Mouse (Mus musculus): ENCODE measurements around the gene Cpsf4l. TPM values are rescaled to one million over a fixed set of nuclear protein-coding genes. Genes with fewer than 3 reads are reported as not detected.

The Cpsf4l gene
- polyA plus RNA-seq, 1 experiment from 2014 or later = 0.52 TPM

DNA sequence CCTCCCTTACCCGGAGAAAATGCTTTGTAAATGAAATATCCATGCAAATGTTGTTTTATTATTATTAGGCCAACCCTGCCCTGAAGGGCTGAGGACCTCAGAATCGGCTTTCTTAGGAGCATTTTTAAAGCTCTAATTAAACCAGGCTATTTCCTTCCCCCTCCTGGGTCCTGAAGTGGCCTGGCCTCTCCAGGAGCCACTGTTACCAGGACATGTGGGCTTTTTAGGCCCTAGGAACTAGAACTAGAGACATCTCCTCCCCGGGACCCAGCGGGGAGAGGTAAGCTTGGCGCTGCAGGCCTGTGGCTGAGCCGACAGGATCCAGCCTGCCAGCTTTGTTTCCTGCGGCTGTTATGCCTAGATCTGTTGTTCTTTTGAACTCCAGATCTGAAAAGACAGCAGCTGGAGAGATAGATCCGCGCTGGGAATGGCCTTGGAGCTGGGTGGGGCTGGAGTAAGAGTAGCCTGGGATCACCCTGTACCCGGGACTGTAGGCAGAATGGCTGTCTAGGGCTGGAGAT lies 500 bp upstream of the Cpsf4l start:
- under 1% methylated on average over 10 of the region's 10 CpGs for WGBS
- H3K4me3 ChIP-seq = no peak overlapping the region
- no peaks in the 10 kb centered on the region for H3K9me3 ChIP-seq
- H3K9ac ChIP-seq = peak overlapping the region; percentile 56; the same call in 1 of the 2 replicates
- H3K27ac ChIP-seq = peak overlapping the region; percentile 73
- peak overlapping the region; percentile 13 for H3K4me2 ChIP-seq
- ATAC-seq (ENCODE audit: low FRiP score) = peak; percentile 30; the same call in 1 of the 2 replicates
- peaks cover 13% of the 10 kb centered on the region for H3K36me3 ChIP-seq
- H3K27me3 ChIP-seq = peaks cover 30% of the 10 kb centered on the region
- peaks cover 25% of the 10 kb centered on the region for H3K4me1 ChIP-seq (replicated peaks)

DNA sequence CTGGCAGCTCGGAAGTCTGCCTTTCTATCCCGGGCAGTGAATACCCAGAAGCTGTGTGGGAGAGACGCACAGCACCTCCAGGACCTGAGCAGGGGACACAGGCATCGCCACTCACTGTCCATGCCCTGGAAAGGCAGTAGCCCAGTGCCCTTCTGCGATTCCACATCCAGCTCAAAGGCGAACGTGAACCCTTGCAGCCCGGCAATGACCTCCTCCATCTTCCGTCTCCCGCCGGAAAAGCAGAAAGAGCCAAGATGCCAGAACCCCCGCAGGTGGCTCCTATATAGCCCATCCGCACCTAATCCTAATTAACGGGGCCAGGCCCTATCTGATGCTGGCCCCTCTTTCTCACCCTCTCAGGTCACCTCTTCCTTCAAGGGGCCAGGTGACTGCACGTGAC lies 545 bp downstream of the Cpsf4l start:
- Histone ChIP-seq H3K4me1 (replicated peaks) (peaks cover 23% of the 10 kb centered on the region), H3K27me3 (peaks cover 28% of the 10 kb centered on the region), H3K4me3 (no peak overlapping the region), H3K9ac (peak overlapping the region; percentile 56; the same call in 1 of the 2 replicates), H3K36me3 (peaks cover 13% of the 10 kb centered on the region), H3K27ac (no peak overlapping the region), H3K9me3 (no peaks in the 10 kb centered on the region), H3K4me2 (no peak overlapping the region)
- 10% methylated on average over 15 of the region's 15 CpGs for WGBS
- ATAC-seq (ENCODE audit: low FRiP score) = no peak

DNA sequence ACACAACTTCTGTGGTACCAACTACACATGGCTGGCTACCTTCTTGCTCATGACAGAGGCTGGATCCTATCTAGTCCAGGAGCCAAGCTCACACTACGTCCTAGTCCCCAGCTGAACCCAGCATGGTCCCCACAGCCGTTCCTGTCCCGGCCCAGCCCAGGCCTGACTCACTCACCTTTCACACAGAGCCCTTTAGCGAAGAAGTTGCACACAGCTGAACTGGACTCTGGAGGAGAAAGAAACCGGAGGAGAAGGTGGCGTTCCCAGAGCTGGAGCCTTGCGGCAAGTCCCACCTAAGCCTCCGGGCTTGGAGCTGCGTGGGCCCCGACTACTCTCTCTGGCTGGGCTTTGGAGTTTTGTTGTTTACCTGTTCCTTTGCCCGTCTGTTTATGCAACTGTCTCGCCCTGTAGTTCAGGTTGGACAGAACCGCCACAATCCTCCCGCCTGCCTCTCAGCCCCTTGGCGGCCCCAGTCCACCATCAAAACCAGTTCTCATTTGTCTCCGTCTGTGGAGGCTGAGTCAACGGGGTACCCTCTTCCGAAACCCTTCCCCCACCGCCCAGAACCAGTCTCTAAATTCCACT lies 1.1 kb downstream of the Cpsf4l start:
- H3K27me3 ChIP-seq = peaks cover 28% of the 10 kb centered on the region
- H3K4me2 ChIP-seq = no peak overlapping the region
- no peak overlapping the region for H3K27ac ChIP-seq
- peaks cover 13% of the 10 kb centered on the region for H3K36me3 ChIP-seq
- 46% methylated on average over 19 of the region's 19 CpGs for WGBS
- no peak overlapping the region for H3K4me3 ChIP-seq
- ATAC-seq (ENCODE audit: low FRiP score) = no peak
- no peak overlapping the region for H3K9ac ChIP-seq
- H3K4me1 ChIP-seq (replicated peaks) = peaks cover 19% of the 10 kb centered on the region
- no peaks in the 10 kb centered on the region for H3K9me3 ChIP-seq

DNA sequence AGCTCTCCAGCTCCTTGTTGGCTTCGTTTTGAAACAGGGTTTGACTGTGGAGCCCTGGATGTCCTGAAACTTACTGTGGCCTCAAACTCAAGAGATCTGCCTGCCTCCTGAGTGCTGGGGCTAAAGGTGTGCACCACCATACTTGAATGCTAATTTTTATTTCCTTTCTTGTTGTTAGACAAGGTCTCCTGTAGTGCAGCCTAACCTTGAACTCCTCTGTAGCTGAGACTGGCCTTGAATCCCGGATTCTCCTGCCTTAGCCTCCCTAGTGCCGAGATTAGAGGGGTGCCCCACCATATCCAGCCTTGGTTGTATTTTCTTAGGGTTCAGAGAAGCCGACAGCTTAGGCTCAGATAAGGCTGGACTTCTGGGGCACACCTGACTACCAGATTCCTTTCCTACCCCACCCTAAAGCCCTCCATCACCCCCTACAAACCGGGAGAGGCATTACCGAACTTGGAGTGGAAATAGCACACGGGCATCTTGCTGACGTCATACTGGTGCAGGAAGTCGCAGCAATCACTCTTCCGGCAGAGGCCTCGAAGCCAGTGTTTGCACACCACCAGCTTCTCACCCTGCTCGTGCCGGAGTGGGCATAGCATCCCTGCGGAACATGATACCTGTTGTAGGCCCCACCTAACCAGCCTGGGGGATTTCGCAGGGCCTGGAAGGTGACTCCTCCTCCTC lies 3.7 kb downstream of the Cpsf4l start:
- Histone ChIP-seq H3K27ac (no peak overlapping the region), H3K9ac (no peak overlapping the region), H3K27me3 (peaks cover 25% of the 10 kb centered on the region), H3K4me1 (replicated peaks) (peaks cover 19% of the 10 kb centered on the region), H3K4me2 (no peak overlapping the region), H3K36me3 (peaks cover 13% of the 10 kb centered on the region), H3K9me3 (no peaks in the 10 kb centered on the region), H3K4me3 (no peak overlapping the region)
- ATAC-seq (ENCODE audit: low FRiP score) = no peak
- 91% methylated on average over 15 of the region's 15 CpGs for WGBS

DNA sequence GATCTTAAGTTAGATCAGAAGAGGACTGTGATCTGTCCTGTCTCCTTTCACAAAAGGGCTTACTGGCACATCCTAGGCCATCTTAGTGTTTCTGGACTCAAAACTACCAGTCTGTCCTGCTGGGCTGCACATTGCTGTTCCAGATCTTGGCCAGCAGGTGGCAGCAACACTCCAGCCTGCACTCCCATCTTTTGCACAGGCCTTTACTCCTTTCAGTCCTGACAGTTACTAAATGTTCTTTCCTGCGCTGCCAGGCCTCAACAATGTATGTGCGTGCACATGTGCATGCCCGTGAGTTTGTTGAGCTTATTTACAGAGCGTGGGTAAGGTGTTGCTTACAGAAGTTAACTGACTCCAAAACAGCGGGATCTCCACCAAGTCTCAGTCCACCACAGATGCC lies 6.1 kb downstream of the Cpsf4l start:
- H3K4me1 ChIP-seq (replicated peaks) = no peaks in the 10 kb centered on the region
- no peaks in the 10 kb centered on the region for H3K9me3 ChIP-seq
- H3K27ac ChIP-seq = no peak overlapping the region
- peaks cover 14% of the 10 kb centered on the region for H3K27me3 ChIP-seq
- no peak overlapping the region for H3K9ac ChIP-seq
- ATAC-seq (ENCODE audit: low FRiP score) = peak; percentile 55; the same call in 1 of the 2 replicates
- no peak overlapping the region for H3K4me2 ChIP-seq
- WGBS = 35% methylated on average over 5 of the region's 5 CpGs
- peaks cover 27% of the 10 kb centered on the region for H3K36me3 ChIP-seq
- H3K4me3 ChIP-seq = no peak overlapping the region

DNA sequence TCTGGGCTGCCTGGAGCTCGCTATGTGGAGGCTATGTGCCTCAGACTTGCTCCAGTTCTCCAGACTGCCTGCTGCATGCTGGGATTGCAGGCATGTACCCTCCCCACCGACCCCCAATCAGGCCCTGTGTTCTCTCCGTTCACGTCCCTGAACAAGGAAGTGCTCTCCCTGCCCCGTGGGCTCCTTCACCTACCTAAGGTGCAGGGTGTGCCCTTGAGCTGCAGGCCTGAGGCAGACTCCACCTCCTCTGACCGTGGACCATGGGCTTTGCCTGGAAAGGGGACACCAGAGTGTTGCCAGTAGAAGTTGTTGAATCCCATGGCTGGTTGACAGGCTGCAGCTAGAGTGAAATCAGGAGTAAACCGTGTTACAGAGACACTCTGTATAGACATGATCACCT lies 10.2 kb downstream of the Cpsf4l start:
- WGBS = 90% methylated on average over 7 of the region's 7 CpGs

DNA sequence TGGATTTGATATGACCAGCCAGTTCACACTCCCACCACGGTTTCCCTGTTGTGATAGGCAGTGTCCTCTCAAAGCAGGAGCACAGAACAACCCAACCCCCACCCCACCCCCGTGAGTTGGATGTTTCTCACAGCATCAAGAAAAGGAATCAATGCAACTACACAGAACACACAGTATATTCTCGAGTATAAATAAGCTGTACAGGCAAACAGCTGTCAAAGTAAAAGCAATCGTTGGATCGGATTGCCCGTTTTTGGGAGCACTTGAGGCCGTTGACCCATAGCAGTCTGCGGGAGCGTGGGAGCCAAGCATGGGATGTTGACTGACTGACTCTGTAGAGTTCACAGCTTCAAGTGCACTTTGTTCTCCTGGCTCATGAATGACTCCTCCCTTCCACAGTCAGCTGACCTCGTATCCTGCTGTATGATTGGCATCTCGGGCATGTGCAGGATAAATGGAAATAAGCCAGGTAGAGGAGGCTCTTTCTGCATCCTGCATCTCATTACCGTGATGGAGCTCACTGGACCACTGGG lies 11.7 kb downstream of the Cpsf4l start:
- Histone ChIP-seq H3K27me3 (no peaks in the 10 kb centered on the region), H3K36me3 (peaks cover 63% of the 10 kb centered on the region), H3K4me3 (no peak overlapping the region), H3K9ac (no peak overlapping the region), H3K27ac (no peak overlapping the region), H3K4me2 (no peak overlapping the region), H3K9me3 (0 out of 2 replicates have a peak, but pooled peaks cover 8% of the 10 kb centered on the region), H3K4me1 (replicated peaks) (no peaks in the 10 kb centered on the region)
- no peak for ATAC-seq (ENCODE audit: low FRiP score)
- WGBS = 83% methylated on average over 12 of the region's 12 CpGs

More for the DNA sequence above, 10.2 kb downstream of the Cpsf4l start:
- Histone ChIP-seq H3K27ac (no peak overlapping the region), H3K36me3 (peaks cover 47% of the 10 kb centered on the region), H3K9me3 (0 out of 2 replicates have a peak, but pooled peaks cover 8% of the 10 kb centered on the region), H3K4me1 (replicated peaks) (no peaks in the 10 kb centered on the region), H3K4me2 (no peak overlapping the region), H3K4me3 (no peak overlapping the region), H3K9ac (no peak overlapping the region; the same call in 1 of the 2 replicates), H3K27me3 (no peaks in the 10 kb centered on the region)
- ATAC-seq (ENCODE audit: low FRiP score) = no peak

DNA sequence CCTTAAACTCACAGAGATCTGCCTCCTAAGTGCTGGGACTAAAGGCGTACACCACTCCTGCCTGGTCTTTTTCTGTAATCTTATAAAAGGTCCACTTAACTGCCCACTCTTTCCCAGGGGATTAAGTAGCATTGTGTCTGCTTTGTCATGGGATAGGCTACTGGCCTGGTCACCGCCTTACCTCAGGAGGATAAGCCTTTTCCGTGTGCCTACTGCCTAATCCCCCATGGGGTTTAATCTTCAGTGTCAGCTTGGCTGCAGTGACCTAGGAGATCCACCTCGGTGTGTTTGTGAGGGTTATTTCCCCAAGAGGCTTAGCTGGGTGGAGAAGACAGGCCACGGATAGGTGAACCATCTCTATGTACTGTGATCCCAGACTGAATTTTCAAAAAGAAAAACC lies 12.2 kb downstream of the Cpsf4l start:
- H3K9ac ChIP-seq = no peak overlapping the region
- H3K27ac ChIP-seq = no peak overlapping the region
- no peak overlapping the region for H3K4me3 ChIP-seq
- 78% methylated on average over 5 of the region's 5 CpGs for WGBS
- H3K4me1 ChIP-seq (replicated peaks) = no peaks in the 10 kb centered on the region
- no peak for ATAC-seq (ENCODE audit: low FRiP score)
- peaks cover 68% of the 10 kb centered on the region for H3K36me3 ChIP-seq
- H3K27me3 ChIP-seq = no peaks in the 10 kb centered on the region
- 0 out of 2 replicates have a peak, but pooled peaks cover 8% of the 10 kb centered on the region for H3K9me3 ChIP-seq
- no peak overlapping the region for H3K4me2 ChIP-seq

DNA sequence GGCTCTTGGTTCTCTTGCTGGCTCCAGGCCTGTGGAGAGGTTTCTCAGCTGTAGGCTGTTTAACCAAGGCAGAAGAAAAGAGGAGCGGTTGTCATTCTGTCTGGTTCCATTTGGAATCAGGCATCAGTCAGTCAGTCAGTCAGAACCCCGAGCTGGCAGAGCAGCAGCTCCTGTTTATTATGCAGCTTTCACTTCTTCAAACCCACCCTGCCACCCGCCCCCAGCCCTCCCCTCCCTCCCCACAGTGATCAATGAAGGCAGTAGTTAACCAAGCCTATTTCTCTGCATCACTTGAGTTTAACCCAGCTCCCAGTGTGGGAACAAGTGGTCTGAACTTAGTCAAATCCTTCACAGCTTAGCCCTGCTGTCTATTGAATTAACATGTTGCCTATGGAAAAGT lies 18.0 kb downstream of the Cpsf4l start:
- WGBS = 68% methylated on average over 3 of the region's 3 CpGs
- Histone ChIP-seq H3K36me3 (peaks cover 90% of the 10 kb centered on the region), H3K27me3 (no peaks in the 10 kb centered on the region)

DNA sequence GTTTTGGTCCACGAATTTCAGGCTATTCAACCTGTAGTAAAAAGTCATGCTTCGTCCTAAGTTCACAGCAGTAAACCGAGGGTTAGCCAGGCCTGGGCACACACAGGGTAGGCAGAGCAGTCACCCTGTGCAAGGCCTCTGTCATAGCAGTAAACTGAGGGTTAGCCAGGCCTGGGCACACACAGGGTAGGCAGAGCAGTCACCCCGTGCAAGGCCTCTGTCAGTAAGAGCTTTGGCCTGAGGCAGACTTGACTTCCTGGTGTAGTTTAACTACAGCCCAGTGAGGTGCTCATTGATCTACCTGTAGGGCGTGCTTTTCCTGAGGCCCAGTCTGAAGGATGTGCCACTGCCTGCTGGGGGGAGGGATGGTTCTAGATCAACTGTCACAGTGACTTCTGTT lies 18.5 kb downstream of the Cpsf4l start:
- ATAC-seq (ENCODE audit: low FRiP score) = no peak
- H3K9ac ChIP-seq = no peak overlapping the region; the same call in 1 of the 2 replicates
- no peak overlapping the region for H3K27ac ChIP-seq
- 0 out of 2 replicates have a peak, but pooled peaks cover 8% of the 10 kb centered on the region for H3K9me3 ChIP-seq
- 95% methylated on average over 5 of the region's 5 CpGs for WGBS
- H3K4me3 ChIP-seq = no peak overlapping the region
- no peak overlapping the region for H3K4me2 ChIP-seq
- H3K4me1 ChIP-seq (replicated peaks) = peaks cover 11% of the 10 kb centered on the region
- peaks cover 84% of the 10 kb centered on the region for H3K36me3 ChIP-seq
- no peaks in the 10 kb centered on the region for H3K27me3 ChIP-seq

More for the DNA sequence above, 18.0 kb downstream of the Cpsf4l start:
- Histone ChIP-seq H3K4me3 (no peak overlapping the region), H3K27ac (no peak overlapping the region), H3K4me2 (no peak overlapping the region), H3K4me1 (replicated peaks) (peaks cover 6% of the 10 kb centered on the region), H3K9ac (no peak overlapping the region), H3K9me3 (0 out of 2 replicates have a peak, but pooled peaks cover 8% of the 10 kb centered on the region)
- no peak for ATAC-seq (ENCODE audit: low FRiP score)

DNA sequence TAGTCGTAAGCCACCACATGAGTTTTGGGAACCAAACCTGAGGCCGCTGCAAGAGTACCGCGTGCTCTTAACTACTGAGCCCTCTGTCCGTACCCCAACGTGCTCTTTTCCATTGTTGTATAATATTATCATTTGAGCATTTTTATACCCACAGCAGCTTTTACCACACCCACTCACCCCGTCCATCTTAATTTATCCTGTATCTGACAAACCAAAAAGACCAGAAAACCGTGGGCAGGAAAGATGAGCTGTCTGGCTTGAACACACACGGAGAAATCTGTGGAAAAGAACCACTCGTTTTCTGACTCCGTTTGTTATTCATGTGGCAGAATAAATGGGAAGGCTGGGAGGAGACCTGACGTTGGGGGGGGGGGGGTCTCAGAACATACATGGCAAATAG lies 19.3 kb downstream of the Cpsf4l start:
- H3K4me3 ChIP-seq = no peak overlapping the region
- H3K9ac ChIP-seq = no peak overlapping the region
- peaks cover 19% of the 10 kb centered on the region for H3K4me1 ChIP-seq (replicated peaks)
- WGBS = 89% methylated on average over 12 of the region's 12 CpGs
- peaks cover 78% of the 10 kb centered on the region for H3K36me3 ChIP-seq
- H3K4me2 ChIP-seq = no peak overlapping the region
- ATAC-seq (ENCODE audit: low FRiP score) = no peak
- H3K27ac ChIP-seq = no peak overlapping the region
- no peaks in the 10 kb centered on the region for H3K27me3 ChIP-seq
- H3K9me3 ChIP-seq = 0 out of 2 replicates have a peak, but pooled peaks cover 5% of the 10 kb centered on the region

DNA sequence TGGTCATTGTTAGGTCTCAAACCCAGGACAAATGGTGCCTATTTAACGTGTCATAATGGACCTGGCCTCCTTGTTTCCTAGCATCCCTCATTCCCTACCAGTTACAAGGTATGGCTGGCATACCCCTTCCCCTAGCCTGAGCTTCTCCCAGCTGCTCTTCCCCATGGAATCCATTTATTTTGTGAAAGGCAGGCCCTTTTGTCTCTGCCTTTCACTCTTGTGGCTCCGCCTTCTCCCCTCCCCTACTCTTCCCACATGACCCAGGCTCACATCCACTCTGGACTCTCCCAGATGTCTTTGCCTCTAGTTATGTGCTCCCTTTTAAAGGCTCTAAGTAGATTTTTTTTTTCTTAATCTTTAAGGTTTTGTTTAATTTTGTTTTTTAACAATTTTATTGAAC lies 22.8 kb downstream of the Cpsf4l start:
- Histone ChIP-seq H3K9ac (no peak overlapping the region), H3K36me3 (peaks cover 44% of the 10 kb centered on the region), H3K4me3 (no peak overlapping the region), H3K27ac (peak overlapping the region; percentile 23; the same call in 1 of the 2 replicates), H3K4me1 (replicated peaks) (peaks cover 38% of the 10 kb centered on the region), H3K27me3 (no peaks in the 10 kb centered on the region), H3K4me2 (no peak overlapping the region), H3K9me3 (no peaks in the 10 kb centered on the region)
- 28% methylated on average over 2 of the region's 2 CpGs for WGBS
- no peak for ATAC-seq (ENCODE audit: low FRiP score)

All from hindbrain, embryonic 13.5 days (tissue).